Mouse (Mus musculus) fibroblast of lung, adult 2 months (primary cell): ENCODE results near the gene Ccrl2.

Experiments used
- DNase-seq: peaks from one replicate; pipeline ENCODE4 v3.0.0-alpha.2; 2011; ENCODE audit warnings: low read depth

Gene Ccrl2

GRCm38 (mm10) chr9:111058943-111059556 lies 1.7 kb upstream of the Ccrl2 start:
- DNase-seq, result no peak

GRCm38 (mm10) chr9:111057544-111058370 lies 438 bp upstream of the Ccrl2 start:
- DNase-seq, result no peak

- no peak for DNase-seq
These were observed 861 bp downstream of the Ccrl2 start for GRCm38 (mm10) chr9:111056519-111056797.

- DNase-seq, result no peak
These were observed 1.4 kb downstream of the Ccrl2 start for GRCm38 (mm10) chr9:111055800-111056518.

- DNase-seq, result no peak
These were observed 2.4 kb downstream of the Ccrl2 start for GRCm38 (mm10) chr9:111054923-111055322.

GRCm38 (mm10) chr9:111048452-111048851 lies 8.9 kb downstream of the Ccrl2 start:
- DNase-seq, result no peak

GRCm38 (mm10) chr9:111047266-111047665 lies 10.1 kb downstream of the Ccrl2 start:
- no peak for DNase-seq

- no peak for DNase-seq
These were observed 11.1 kb downstream of the Ccrl2 start for GRCm38 (mm10) chr9:111046222-111046621.

GRCm38 (mm10) chr9:111042266-111042665 lies 15.1 kb downstream of the Ccrl2 start:
- DNase-seq, result no peak

- no peak for DNase-seq
These were observed 17.4 kb downstream of the Ccrl2 start for GRCm38 (mm10) chr9:111039966-111040365.

GRCm38 (mm10) chr9:111033717-111034116 lies 23.6 kb downstream of the Ccrl2 start:
- no peak for DNase-seq

- no peak for DNase-seq
These were observed 30.5 kb downstream of the Ccrl2 start for GRCm38 (mm10) chr9:111026791-111027190.

GRCm38 (mm10) chr9:111019022-111019421 lies 38.3 kb downstream of the Ccrl2 start, which contains the start of gene Ltf:
Gene Ltf (plus strand): TSS chr9:111019271.
- DNase-seq, result no peak

- DNase-seq, result no peak
These were observed 41.7 kb downstream of the Ccrl2 start for GRCm38 (mm10) chr9:111015658-111016057.

GRCm38 (mm10) chr9:111012041-111012440 lies 45.3 kb downstream of the Ccrl2 start:
- no peak for DNase-seq

GRCm38 (mm10) chr9:111011550-111011949 lies 45.8 kb downstream of the Ccrl2 start:
- no peak for DNase-seq

GRCm38 (mm10) chr9:111009763-111010162 lies 47.6 kb downstream of the Ccrl2 start:
- no peak for DNase-seq

- no peak for DNase-seq
These were observed 50.8 kb downstream of the Ccrl2 start for GRCm38 (mm10) chr9:111006544-111006943.
